Mouse (Mus musculus) embryonic facial prominence, embryonic 12.5 days (tissue): ENCODE data around the gene Rpl4. TPM values are rescaled to one million over a fixed set of nuclear protein-coding genes. Genes with fewer than 3 reads are reported as not detected.

ENCODE experiments used
- ATAC-seq: fragments of 200-750 bp; cut with Nextera tagmentation; 2 replicates; pipeline ENCODE4 v1.8.0; 2017; ENCODE audit not compliant: insufficient number of reproducible peaks, insufficient read depth, low FRiP score, low TSS enrichment
- H3K27ac ChIP-seq: fragments of 300-500 bp; sonication (generic); 2 replicates; pipeline ENCODE4 v1.5.1; 2016; ENCODE audit warnings: mild to moderate bottlenecking
- H3K27me3 ChIP-seq: fragments of 300-500 bp; sonication (generic); 2 replicates; pipeline ENCODE4 v1.6.1; 2016; ENCODE audit warnings: mild to moderate bottlenecking, moderate library complexity
- H3K36me3 ChIP-seq: fragments of 300-500 bp; sonication (generic); 2 replicates; pipeline ENCODE4 v1.6.1; 2016; ENCODE audit warnings: mild to moderate bottlenecking
- H3K4me1 ChIP-seq: fragments of 300-500 bp; sonication (generic); 2 replicates; pipeline ENCODE4 v1.6.1; 2016
- H3K4me2 ChIP-seq: fragments of 300-500 bp; sonication (generic); replicated peaks from 2 replicates; pipeline ENCODE4 v1.6.1; 2016; ENCODE audit warnings: mild to moderate bottlenecking, moderate library complexity
- H3K4me3 ChIP-seq: fragments of 300-500 bp; sonication (generic); 2 replicates; pipeline ENCODE4 v1.5.1; 2016; ENCODE audit warnings: mild to moderate bottlenecking
- H3K9ac ChIP-seq: fragments of 300-500 bp; sonication (generic); 2 replicates; pipeline ENCODE4 v1.6.1; 2016; ENCODE audit warnings: mild to moderate bottlenecking, moderate library complexity
- H3K9me3 ChIP-seq: fragments of 300-500 bp; sonication (generic); 2 replicates; pipeline ENCODE4 v1.6.1; 2016; ENCODE audit warnings: mild to moderate bottlenecking, moderate library complexity
- WGBS: fragments of 180-500 bp; shearing (Covaris S2); methylation state at CpG from one replicate; pipeline ENCODE4 v1.1.7; 2016; 5-methylcytosine and 5-hydroxymethylcytosine counted together
- microRNA-seq: library from miRNA; unstranded; fragments of <30 nt; microRNA quantifications from one replicate; pipeline ENCODE4, GENCODE M21; 2017
- polyA plus RNA-seq: library from polyadenylated mRNA; unstranded; fragments of >200 nt; fragmentation: Nextera tagmentation; extraction: Ambion mirVana; gene quantifications from 2 replicates; pipeline ENCODE4 v1.2.1, GENCODE M21; 2016

Rpl4 gene
- polyA plus RNA-seq, 1 experiment from 2014 or later, result 1,135 TPM

DNA sequence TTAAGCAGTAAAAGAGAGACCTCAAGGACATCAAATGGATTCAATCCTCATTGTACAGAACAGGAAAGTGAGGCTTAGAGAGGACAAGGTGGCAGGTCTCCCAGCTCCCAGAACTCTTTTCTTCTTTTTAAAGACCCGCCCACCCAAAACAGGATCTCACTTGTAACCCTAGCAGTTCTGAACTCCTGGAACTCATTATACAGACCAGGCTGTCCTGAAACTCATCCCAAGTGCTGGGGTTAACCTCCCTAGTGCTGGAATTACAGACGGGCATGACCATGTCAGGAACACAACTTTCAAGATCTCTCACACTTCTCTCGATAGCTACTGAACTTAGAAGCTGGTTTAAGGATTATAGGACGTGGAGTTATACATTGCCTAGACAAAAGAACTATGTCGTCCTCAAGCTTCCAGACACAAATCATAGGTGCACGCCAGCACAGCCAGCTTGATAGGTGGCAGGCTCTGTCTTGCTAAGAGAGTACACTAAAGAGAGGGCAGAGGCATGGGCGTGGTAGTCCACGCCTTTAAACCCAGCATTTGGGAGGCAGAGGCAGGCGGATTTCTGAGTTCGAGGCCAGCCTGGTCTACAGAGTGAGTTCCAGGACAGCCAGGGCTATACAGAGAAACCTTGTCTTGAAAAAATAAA is 46.7 kb downstream of the Rpl4 start:
- Histone ChIP-seq H3K9me3 (no peaks in the 10 kb centered on the region), H3K4me3 (no peak overlapping the region), H3K4me1 (peaks cover 15% of the 10 kb centered on the region; the same call in 1 of the 2 replicates), H3K4me2 (no peak overlapping the region), H3K36me3 (no peaks in the 10 kb centered on the region), H3K9ac (no peak overlapping the region), H3K27ac (peak overlapping the region; percentile 13; the same call in 1 of the 2 replicates), H3K27me3 (no peaks in the 10 kb centered on the region)
- ATAC-seq, result no peak
- 65% methylated on average over 10 of the region's 10 CpGs for WGBS

GRCm38 (mm10) chr9:64220603-64221002 is 47.4 kb downstream of the Rpl4 start:
- H3K4me1 ChIP-seq, result peaks cover 15% of the 10 kb centered on the region; the same call in 1 of the 2 replicates
- H3K4me3 ChIP-seq, result no peak overlapping the region
- H3K4me2 ChIP-seq, result no peak overlapping the region
- H3K36me3 ChIP-seq, result no peaks in the 10 kb centered on the region
- H3K27me3 ChIP-seq, result no peaks in the 10 kb centered on the region
- 71% methylated on average over 1 of the region's 1 CpGs for WGBS
- ATAC-seq, result no peak
- H3K27ac ChIP-seq, result no peak overlapping the region
- no peak overlapping the region for H3K9ac ChIP-seq
- no peaks in the 10 kb centered on the region for H3K9me3 ChIP-seq

DNA sequence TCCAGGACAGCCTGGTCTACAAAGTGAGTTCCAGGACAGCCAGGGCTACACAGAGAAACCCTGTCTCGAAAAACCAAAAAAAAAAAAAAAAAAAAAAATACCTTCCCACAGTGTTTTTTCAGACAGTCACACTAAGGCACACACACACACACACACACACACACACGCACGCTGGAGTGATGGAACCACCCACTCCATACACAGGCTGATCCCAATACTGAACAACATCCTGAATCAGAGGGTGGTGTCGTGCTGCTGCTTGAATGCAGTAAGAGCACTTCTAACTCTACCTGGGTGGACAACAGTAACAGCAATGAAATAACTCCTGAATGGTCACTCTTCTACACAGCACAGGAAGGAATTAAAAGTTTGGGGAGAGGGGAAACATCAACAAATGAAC is 48.3 kb downstream of the Rpl4 start:
- Histone ChIP-seq H3K27ac (no peak overlapping the region), H3K27me3 (no peaks in the 10 kb centered on the region), H3K9me3 (no peaks in the 10 kb centered on the region), H3K4me2 (no peak overlapping the region), H3K9ac (no peak overlapping the region), H3K36me3 (no peaks in the 10 kb centered on the region), H3K4me1 (peaks cover 15% of the 10 kb centered on the region; the same call in 1 of the 2 replicates), H3K4me3 (no peak overlapping the region)
- ATAC-seq, result no peak
- 78% methylated on average over 4 of the region's 4 CpGs for WGBS

GRCm38 (mm10) chr9:64222098-64222497 is 48.9 kb downstream of the Rpl4 start:
- Histone ChIP-seq H3K27ac (no peak overlapping the region), H3K4me1 (peaks cover 15% of the 10 kb centered on the region; the same call in 1 of the 2 replicates), H3K27me3 (no peaks in the 10 kb centered on the region), H3K36me3 (no peaks in the 10 kb centered on the region), H3K9ac (no peak overlapping the region), H3K9me3 (no peaks in the 10 kb centered on the region), H3K4me3 (no peak overlapping the region), H3K4me2 (no peak overlapping the region)
- 58% methylated on average over 2 of the region's 2 CpGs for WGBS
- ATAC-seq, result no peak

DNA sequence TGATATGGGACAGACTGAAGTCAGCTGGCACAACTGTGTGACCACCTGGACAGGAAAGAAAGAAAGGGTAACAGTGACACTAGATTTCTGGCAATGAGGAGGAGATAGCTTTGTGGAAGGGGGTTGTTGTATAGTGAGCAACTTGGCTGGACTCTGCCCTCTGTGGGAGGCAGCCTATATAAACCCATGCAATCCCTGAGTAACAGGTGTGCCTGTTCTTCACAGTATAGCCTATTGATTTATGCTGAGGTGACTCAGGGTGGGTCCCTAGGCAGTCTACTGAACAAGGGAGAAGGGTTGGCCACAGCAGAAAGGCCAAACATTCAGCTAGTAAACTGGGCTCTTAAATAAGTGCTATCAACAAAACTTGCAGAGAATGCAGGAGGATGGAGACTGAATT is 52.6 kb downstream of the Rpl4 start:
- no peaks in the 10 kb centered on the region for H3K9me3 ChIP-seq
- H3K4me1 ChIP-seq, result peaks cover 15% of the 10 kb centered on the region
- H3K36me3 ChIP-seq, result no peaks in the 10 kb centered on the region
- H3K9ac ChIP-seq, result no peak overlapping the region
- H3K4me3 ChIP-seq, result no peak overlapping the region
- H3K4me2 ChIP-seq, result no peak overlapping the region
- no peak for ATAC-seq
- no peaks in the 10 kb centered on the region for H3K27me3 ChIP-seq
- no peak overlapping the region for H3K27ac ChIP-seq

- Histone ChIP-seq H3K9ac (no peak overlapping the region), H3K4me3 (no peak overlapping the region), H3K27ac (no peak overlapping the region), H3K4me2 (no peak overlapping the region), H3K27me3 (no peaks in the 10 kb centered on the region), H3K36me3 (no peaks in the 10 kb centered on the region), H3K9me3 (no peaks in the 10 kb centered on the region), H3K4me1 (peaks cover 30% of the 10 kb centered on the region)
- no peak for ATAC-seq
- 82% methylated on average over 12 of the region's 12 CpGs for WGBS
Measured at GRCm38 (mm10) chr9:64227736-64228135, 54.6 kb downstream of the Rpl4 start.

Small RNA genes lying within 50 kb of the gene (microRNA-seq; reads per million reads assigned to microRNA genes)
- not detected for gene Gm24106

Other genes with a start within 250 kb of the Rpl4 start
- gene Smad6, start 151.3 kb upstream of the Rpl4 start, polyA plus RNA-seq, result 25.4 and 26.0 TPM in 2 replicates
- not detected in 2 replicates for gene Lctl, start 56.2 kb upstream of the Rpl4 start, polyA plus RNA-seq
- 24.4 and 27.8 TPM in 2 replicates for gene Zwilch, start 271 bp upstream of the Rpl4 start, polyA plus RNA-seq
- 28.9 and 29.5 TPM in 2 replicates for gene Snapc5, start 5.9 kb downstream of the Rpl4 start, polyA plus RNA-seq
- gene Uchl4, start 61.8 kb downstream of the Rpl4 start, polyA plus RNA-seq, result 3.0 and 4.4 TPM in 2 replicates
- gene Map2k1, start 80.3 kb downstream of the Rpl4 start, polyA plus RNA-seq, result 77.0 and 79.1 TPM in 2 replicates
- 213 and 231 TPM in 2 replicates for gene Tipin, start 108.2 kb downstream of the Rpl4 start, polyA plus RNA-seq
- 22.2 TPM in 2 replicates for gene Dis3l, start 167.9 kb downstream of the Rpl4 start, polyA plus RNA-seq
- 1.1 and 1.2 TPM in 2 replicates for gene Megf11, start 212.3 kb downstream of the Rpl4 start, polyA plus RNA-seq